Mouse (Mus musculus) gastrocnemius, adult 2 months (tissue): ENCODE measurements around the gene Maml3. TPM values are rescaled to one million over a fixed set of nuclear protein-coding genes. Genes with fewer than 3 reads are reported as not detected.

Experiments
- DNase-seq: peaks from one replicate; pipeline ENCODE4 v3.0.0; 2022
- H3K27ac ChIP-seq: fragments of 200-600 bp; 2 replicates; pipeline ENCODE4 v1.8.1; 2022; ENCODE audit warnings: mild to moderate bottlenecking
- H3K4me3 ChIP-seq: fragments of 200-600 bp; 2 replicates; pipeline ENCODE4 v1.8.1; 2022; ENCODE audit warnings: mild to moderate bottlenecking, moderate library complexity
- CTCF ChIP-seq: fragments of 200-600 bp; IDR thresholded peaks from 2 replicates; pipeline ENCODE4 v1.8.1; 2022; ENCODE audit warnings: antibody characterized with exemption, mild to moderate bottlenecking, moderate library complexity
- intact Hi-C: fragments of 180-260 bp; cut with DNase I; formaldehyde crosslinking; loops from one replicate; pipeline ENCODE4 v1.15.1; 2025
- total RNA-seq, 2 experiments: library from RNA; stranded (reverse); gene quantifications; 2 replicates each; pipeline ENCODE4 v1.2.3; 2021

The Maml3 gene
- total RNA-seq, 2 experiments from 2014 or later = 2.0 to 2.5 TPM

DNA sequence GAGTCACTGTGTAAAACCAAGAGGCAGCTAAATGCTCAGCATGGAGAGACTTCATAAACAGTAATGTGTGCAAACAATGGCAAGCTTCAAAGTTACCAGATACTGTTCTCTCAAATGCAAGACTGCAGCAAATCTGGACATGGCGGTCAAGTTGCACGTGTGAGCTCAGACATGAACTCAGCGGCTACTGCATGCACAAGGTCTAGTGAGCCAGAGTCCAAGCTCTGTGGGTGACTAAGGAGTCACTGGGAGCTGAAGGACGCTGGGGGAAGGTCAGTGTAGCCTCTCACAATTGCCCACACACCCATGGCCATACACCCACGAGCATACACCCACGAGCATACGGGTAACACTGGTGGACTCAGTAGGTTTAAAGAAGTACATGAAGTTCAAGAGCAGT lies 130.3 kb downstream of the Maml3 start:
- TF ChIP-seq CTCF = no peak
- intact Hi-C loops = no loop called here

GRCm38 (mm10) chr3:51974153-51974552 lies 130.7 kb downstream of the Maml3 start:
- DNase-seq = no peak
- intact Hi-C loops = no loop called here
- Histone ChIP-seq H3K4me3 (no peak overlapping the region), H3K27ac (no peak overlapping the region)
- no peak for TF ChIP-seq CTCF

More for the DNA sequence above, 130.3 kb downstream of the Maml3 start:
- no peak for DNase-seq
- Histone ChIP-seq H3K27ac (no peak overlapping the region), H3K4me3 (no peak overlapping the region)

DNA sequence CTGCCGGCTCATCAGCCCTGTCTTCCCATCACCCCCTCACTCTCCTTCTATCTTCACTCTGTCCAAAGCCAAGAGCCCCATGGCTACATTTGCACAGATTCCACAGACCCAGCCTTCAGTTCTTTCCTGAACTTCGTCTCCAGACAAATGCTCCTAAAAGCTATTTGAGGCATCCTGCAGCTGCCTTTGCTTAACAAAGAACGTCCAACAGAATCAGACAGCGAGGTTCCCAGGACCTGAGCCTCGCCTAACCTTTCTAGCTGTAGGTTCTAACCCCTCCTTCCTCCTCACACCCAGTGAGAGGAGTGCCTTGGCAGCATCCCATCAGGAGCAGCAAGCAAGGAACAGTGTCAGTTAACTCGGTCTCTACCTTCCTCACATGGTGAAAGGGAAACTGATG lies 132.3 kb downstream of the Maml3 start:
- no peak for TF ChIP-seq CTCF
- intact Hi-C loops = no loop called here
- Histone ChIP-seq H3K4me3 (no peak overlapping the region), H3K27ac (no peak overlapping the region)
- no peak for DNase-seq

DNA sequence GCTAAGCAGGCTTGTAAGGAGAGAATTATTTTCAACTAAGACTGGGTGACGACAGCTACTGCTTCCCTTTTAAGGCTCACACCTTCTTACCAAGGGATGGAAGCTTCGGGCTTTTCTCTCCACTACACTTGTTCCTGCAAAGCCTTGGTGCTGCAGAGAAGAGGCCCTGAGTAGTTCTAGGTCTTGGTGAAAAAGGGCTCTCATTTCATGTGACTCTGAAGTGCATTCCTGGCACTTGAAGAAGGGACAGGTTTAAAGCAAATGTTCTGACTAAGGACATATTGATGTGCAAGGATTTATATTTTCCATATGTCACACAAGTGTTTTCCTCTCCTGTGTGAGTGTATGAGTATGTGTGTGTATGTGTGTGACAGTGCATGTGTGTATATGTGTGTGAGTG lies 134.4 kb downstream of the Maml3 start:
- Histone ChIP-seq H3K4me3 (no peak overlapping the region), H3K27ac (no peak overlapping the region)
- intact Hi-C loops = no loop called here
- TF ChIP-seq CTCF = no peak
- no peak for DNase-seq

GRCm38 (mm10) chr3:51969451-51969850 lies 135.4 kb downstream of the Maml3 start:
- TF ChIP-seq CTCF = no peak
- DNase-seq = no peak
- Histone ChIP-seq H3K27ac (no peak overlapping the region), H3K4me3 (no peak overlapping the region)
- intact Hi-C loops = no loop called here

DNA sequence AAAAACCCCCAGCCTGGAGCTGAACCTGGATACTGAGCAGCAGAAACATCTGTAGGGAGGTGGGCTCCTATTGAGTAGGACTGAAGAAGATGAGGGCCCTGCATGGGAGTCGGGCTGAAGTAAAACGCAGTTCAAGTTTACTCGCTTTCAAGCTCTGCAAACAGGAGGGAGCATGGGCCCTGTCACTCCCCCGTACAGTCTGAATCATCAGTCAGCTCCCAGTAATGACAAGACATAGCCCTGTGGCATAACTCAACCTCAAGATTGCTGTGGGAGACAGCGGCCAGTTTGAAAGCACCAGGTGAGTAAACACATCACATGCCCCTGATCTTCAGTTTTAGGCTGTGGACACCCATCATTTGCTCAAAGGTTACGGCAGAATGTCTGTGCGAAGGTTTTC lies 139.0 kb downstream of the Maml3 start:
- no peak overlapping the region for H3K27ac ChIP-seq
- intact Hi-C loops = no loop called here
- no peak overlapping the region for H3K4me3 ChIP-seq
- DNase-seq = no peak
- no peak for TF ChIP-seq CTCF

DNA sequence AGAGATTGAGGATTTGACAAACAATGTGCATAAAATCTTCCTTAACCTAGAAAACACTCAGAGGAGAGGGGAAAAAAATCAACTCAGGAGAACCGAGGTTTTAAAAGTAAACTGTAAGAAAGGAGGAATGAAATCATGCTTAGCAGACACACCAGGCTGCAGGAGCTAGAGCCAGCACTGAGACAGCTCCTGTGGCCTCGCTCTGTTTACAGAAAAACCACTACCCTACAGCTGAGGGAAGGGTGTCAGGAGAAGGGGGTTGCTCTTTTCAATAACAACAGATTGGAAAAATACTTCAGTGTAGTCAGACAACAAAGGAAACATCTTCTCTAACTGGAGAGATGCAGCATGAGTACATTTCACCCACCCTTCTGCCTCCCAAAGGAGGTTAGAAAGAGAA lies 139.4 kb downstream of the Maml3 start:
- intact Hi-C loops = no loop called here
- no peak for DNase-seq
- TF ChIP-seq CTCF = no peak

DNA sequence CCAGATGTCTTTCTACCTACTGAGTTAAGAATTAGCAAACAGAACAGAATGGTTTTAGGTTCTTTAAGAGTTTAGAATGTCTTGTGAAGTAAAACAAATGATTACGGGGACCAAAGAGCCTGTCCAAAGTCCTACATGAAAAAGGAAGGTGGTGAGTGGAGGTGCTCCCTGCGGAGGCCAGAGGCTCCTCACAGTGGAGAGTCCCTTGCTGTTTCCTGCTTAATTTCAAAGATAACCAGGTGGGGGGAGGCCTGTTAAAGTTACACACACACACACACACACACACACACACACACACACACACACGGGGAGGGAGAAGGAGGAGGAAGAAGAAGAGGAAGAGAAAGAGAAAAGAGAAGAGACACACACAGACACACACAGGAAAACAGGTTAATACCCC lies 139.9 kb downstream of the Maml3 start:
- intact Hi-C loops = no loop called here
- DNase-seq = no peak
- Histone ChIP-seq H3K4me3 (no peak overlapping the region), H3K27ac (no peak overlapping the region)
- no peak for TF ChIP-seq CTCF

More for the DNA sequence above, 139.4 kb downstream of the Maml3 start:
- no peak overlapping the region for H3K4me3 ChIP-seq
- no peak overlapping the region for H3K27ac ChIP-seq

- intact Hi-C loops = no loop called here
- H3K4me3 ChIP-seq = no peak overlapping the region
- no peak for TF ChIP-seq CTCF
- no peak overlapping the region for H3K27ac ChIP-seq
- no peak for DNase-seq
Measured at GRCm38 (mm10) chr3:51963891-51964593, 140.8 kb downstream of the Maml3 start.

DNA sequence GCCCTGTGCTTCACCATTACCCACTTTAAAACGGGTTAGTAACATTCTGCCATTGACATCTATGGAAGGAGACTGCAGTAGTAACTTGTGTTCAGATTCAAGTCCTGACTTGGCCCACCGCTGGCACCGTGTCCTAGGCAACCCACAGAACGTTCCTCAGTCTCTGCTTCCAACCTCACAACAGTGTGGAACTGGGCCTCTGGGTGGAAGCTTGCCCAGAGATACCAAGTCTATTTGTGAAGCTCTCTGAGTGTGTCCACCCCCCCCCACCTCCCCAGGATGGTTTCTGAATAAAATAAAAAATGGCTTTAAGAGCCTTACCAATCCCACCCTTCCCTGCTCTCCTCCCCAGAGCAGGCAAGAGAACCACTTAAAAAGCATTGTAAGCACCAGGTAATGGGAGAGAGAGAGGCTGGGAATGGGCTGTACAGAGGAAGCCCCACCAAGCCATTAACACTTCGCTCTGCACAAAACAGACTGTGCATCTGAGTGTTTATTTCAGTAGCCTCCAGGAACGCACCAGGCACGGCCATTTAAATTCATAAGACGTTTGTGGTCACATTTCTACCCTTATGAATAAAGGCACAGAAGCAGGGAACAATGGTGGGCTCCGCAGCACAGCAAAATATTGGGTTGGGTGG lies 141.6 kb downstream of the Maml3 start:
- H3K4me3 ChIP-seq = no peak overlapping the region
- TF ChIP-seq CTCF = no peak
- intact Hi-C loops = no loop called here
- H3K27ac ChIP-seq = no peak overlapping the region
- no peak for DNase-seq

GRCm38 (mm10) chr3:51958751-51959150 lies 146.1 kb downstream of the Maml3 start:
- no peak for TF ChIP-seq CTCF
- intact Hi-C loops = no loop called here
- H3K27ac ChIP-seq = no peak overlapping the region
- no peak overlapping the region for H3K4me3 ChIP-seq
- no peak for DNase-seq

GRCm38 (mm10) chr3:51954441-51954840 lies 150.4 kb downstream of the Maml3 start:
- no peak for DNase-seq
- no peak for TF ChIP-seq CTCF
- intact Hi-C loops = no loop called here
- Histone ChIP-seq H3K4me3 (no peak overlapping the region), H3K27ac (no peak overlapping the region)

DNA sequence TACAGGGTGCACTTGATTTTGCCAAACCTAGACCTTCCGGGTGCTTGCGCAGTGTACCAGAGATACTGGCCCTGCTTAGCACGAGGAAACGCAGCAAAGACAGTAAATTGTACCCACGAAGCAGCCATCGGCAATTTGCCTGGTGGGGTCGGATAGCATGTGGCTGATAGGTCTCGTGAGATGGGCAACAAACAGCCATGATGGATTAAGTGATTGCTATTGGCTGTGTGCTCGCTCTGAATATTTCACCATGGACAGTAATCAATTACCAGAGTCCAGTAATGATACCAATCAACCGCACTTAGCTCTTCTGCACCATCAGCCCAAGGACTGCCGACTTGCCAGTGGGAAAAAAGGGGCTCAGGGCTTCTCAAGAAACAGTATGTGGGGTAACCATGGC lies 150.9 kb downstream of the Maml3 start:
- Histone ChIP-seq H3K4me3 (no peak overlapping the region), H3K27ac (no peak overlapping the region)
- no peak for TF ChIP-seq CTCF
- no peak for DNase-seq
- intact Hi-C loops = no loop called here
